Mouse (Mus musculus) forebrain, embryonic 14.5 days (tissue): ENCODE results near the gene Syt11. TPM values are rescaled to one million over a fixed set of nuclear protein-coding genes. Genes with fewer than 3 reads are reported as not detected.
"Not testable (repeated sequence)": the region's sequence is repeated elsewhere in the genome, so short reads cannot be mapped to it uniquely, and the experiment has no call there.

ENCODE experiments used
- ATAC-seq: fragments of 200-750 bp; cut with Nextera tagmentation; 2 replicates; pipeline ENCODE4 v1.8.0; 2017; ENCODE audit warnings: mild to moderate bottlenecking, moderate library complexity
- DNase-seq: peaks from one replicate; pipeline ENCODE4 v3.0.0-alpha.2; 2015; ENCODE audit warnings: low spot score
- H3K27ac ChIP-seq: fragments of 300-500 bp; sonication (generic); 2 replicates; pipeline ENCODE4 v1.5.1; 2014; ENCODE audit warnings: low read depth, mild to moderate bottlenecking, control low read depth, low read length, moderate library complexity
- H3K27me3 ChIP-seq: fragments of 300-500 bp; sonication (generic); replicated peaks from 2 replicates; pipeline ENCODE4 v1.6.1; 2014; ENCODE audit warnings: low read length, control low read depth, mixed read lengths; ENCODE audit not compliant: control insufficient read depth, insufficient read depth
- H3K36me3 ChIP-seq: fragments of 300-500 bp; sonication (generic); 2 replicates; pipeline ENCODE4 v1.6.1; 2014; ENCODE audit warnings: low read length, control low read depth; ENCODE audit not compliant: control insufficient read depth, insufficient read depth
- H3K4me1 ChIP-seq: fragments of 300-500 bp; sonication (generic); 2 replicates; pipeline ENCODE4 v1.6.1; 2014; ENCODE audit warnings: antibody characterized with exemption, low read length, control low read depth; ENCODE audit not compliant: control insufficient read depth, insufficient read depth
- H3K4me2 ChIP-seq: fragments of 300-500 bp; sonication (generic); 2 replicates; pipeline ENCODE4 v1.6.1; 2014; ENCODE audit warnings: mild to moderate bottlenecking, control low read depth, low read length
- H3K4me3 ChIP-seq: fragments of 300-500 bp; sonication (generic); 2 replicates; pipeline ENCODE4 v1.5.1; 2014; ENCODE audit warnings: low read depth, low read length, control low read depth
- H3K9ac ChIP-seq: fragments of 300-500 bp; sonication (generic); 2 replicates; pipeline ENCODE4 v1.6.1; 2014; ENCODE audit warnings: mild to moderate bottlenecking, low read length, control low read depth, moderate library complexity
- H3K9me3 ChIP-seq: fragments of 300-500 bp; sonication (generic); replicated peaks from 2 replicates; pipeline ENCODE4 v1.6.1; 2016; ENCODE audit warnings: low read length, control low read depth, mixed read lengths; ENCODE audit not compliant: control insufficient read depth
- WGBS: fragments of 180-500 bp; shearing (Covaris S2); extraction: QIAGEN DNeasy Blood & Tissue Kit; methylation state at CpG from one replicate; pipeline ENCODE4 v1.1.7; 2014; 5-methylcytosine and 5-hydroxymethylcytosine counted together
- polyA plus RNA-seq: library from polyadenylated mRNA; unstranded; fragments of >200 nt; fragmentation: Nextera tagmentation; extraction: Ambion mirVana; gene quantifications from 2 replicates; pipeline ENCODE4 v1.2.1, GENCODE M21; 2014

Syt11 gene
- polyA plus RNA-seq, 1 experiment from 2014 or later: 188 TPM

DNA sequence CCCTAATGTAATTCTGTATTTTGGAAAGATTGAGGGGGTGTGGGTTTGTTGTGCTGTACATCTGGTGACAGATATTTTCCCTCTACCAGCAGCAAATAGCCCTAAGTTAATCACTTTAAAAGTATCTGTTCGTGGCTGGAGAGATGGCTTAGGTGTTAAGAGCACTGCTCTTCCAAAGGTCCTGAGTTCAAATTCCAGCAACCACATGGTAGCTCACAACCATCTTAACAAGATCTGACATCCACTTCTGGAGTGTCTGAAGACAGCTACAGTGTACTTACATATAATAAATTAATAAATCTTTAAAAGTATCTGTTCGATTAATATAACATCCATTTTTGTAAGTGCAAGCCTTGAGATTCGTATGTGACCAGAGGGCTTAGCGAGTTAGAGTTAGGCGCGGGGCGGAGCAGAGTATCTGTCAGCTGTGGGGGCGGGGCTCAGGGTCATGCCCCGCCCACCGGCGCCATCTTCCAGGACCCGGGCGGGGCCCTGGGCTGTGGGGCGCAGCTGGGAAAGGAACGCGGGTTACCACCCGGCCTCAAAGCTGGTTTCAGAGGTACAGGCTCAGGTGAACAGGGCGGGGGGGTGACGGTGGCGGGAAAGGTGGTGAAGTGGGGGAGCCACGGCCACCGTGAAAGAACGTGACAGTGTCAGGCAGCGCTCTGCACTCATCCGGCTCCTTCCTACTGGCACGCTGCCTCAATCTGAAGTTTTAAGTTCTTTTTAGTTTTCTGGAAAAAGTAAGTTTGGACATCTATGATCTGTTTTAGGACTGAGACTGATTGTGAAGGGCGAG lies 58.4 kb downstream of the Syt11 start, which contains the start of gene Rit1:
Rit1 (plus strand) TSS at position 440 of the 799 bp plus-strand sequence.
- WGBS: 2% methylated on average over 27 of the region's 27 CpGs
- DNase-seq (peak; percentile 90), ATAC-seq (peak; percentile 97)
- Histone ChIP-seq H3K9ac (peak within 1 kb of the TSS; percentile 58), H3K9me3 (no peaks in the 10 kb centered on the region), H3K4me2 (peak within 1 kb of the TSS; percentile 62), H3K4me3 (peak within 1 kb of the TSS; percentile 70), H3K36me3 (peaks cover 35% of the 10 kb centered on the region), H3K27ac (peak within 1 kb of the TSS; percentile 71; the same call in 1 of the 2 replicates), H3K27me3 (no peaks in the 10 kb centered on the region), H3K4me1 (peaks cover 13% of the 10 kb centered on the region)

DNA sequence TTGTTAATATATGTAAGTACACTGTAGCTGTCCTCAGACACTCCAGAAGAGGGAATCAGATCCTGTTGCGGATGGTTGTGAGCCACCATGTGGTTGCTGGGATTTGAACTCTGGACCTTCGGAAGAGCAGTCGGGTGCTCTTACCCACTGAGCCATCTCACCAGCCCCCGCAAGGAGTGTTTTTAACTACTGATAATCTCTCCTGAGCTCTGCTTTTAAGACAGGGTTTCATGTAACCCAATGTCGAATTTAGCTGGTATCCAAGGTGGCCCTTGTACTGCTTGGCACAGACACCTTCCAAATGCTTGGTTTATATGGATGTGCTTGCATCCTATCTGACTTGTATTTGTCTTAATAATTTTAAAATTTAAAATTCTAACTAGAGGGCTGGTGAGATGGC lies 59.2 kb downstream of the Syt11 start:
- not testable (repeated sequence) for H3K4me3 ChIP-seq, DNase-seq, H3K27me3 ChIP-seq, H3K4me2 ChIP-seq, H3K27ac ChIP-seq, H3K9ac ChIP-seq, ATAC-seq, H3K9me3 ChIP-seq
- Histone ChIP-seq H3K4me1 (peaks cover 13% of the 10 kb centered on the region), H3K36me3 (peaks cover 43% of the 10 kb centered on the region)
- 92% methylated on average over 5 of the region's 5 CpGs for WGBS

DNA sequence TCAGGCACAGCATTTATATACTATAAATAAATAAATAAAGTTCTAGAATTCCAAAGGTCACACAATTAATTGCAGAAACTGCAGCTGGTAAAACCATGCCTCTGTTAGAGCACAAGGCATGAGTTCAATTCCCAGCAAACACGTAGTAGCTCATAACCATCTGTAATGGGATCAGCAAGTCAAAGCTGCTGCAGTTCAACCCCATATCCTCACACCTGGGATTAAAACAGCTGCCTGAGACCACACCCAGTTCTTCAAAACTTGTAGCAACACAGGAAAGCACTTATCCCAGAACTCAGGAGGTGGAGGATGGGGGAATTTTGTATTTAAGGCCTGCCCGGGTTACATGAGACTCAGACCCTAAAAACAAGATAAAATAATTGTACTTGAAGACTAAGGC lies 60.2 kb downstream of the Syt11 start:
- Histone ChIP-seq H3K9me3 (no peaks in the 10 kb centered on the region), H3K27ac (no peak overlapping the region), H3K4me3 (no peak overlapping the region), H3K4me1 (peaks cover 13% of the 10 kb centered on the region), H3K27me3 (no peaks in the 10 kb centered on the region), H3K36me3 (peaks cover 44% of the 10 kb centered on the region), H3K9ac (no peak overlapping the region), H3K4me2 (no peak overlapping the region)
- ATAC-seq (no peak), DNase-seq (no peak)
- WGBS: 84% methylated on average over 2 of the region's 2 CpGs

DNA sequence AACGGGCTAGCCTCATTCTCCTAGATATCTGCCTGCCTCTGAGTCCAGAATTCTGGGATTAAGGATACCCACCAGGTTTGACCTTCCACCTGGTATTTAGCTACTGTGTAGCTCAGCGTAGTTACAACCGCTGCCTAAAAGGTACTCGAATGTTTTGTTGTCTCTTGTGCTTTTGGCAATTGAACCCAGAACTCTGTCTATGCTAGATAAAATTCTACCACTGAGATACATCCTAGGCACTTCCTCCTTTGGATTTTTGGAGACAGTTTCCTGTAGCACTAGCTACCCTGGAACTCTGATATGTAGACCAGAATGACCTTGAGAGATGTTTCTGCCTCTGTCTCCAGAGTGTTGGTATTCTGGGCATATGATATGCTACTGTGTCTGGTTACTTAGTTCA lies 61.3 kb downstream of the Syt11 start:
- peaks cover 9% of the 10 kb centered on the region for H3K4me1 ChIP-seq
- H3K27me3 ChIP-seq: no peaks in the 10 kb centered on the region
- H3K36me3 ChIP-seq: peaks cover 52% of the 10 kb centered on the region
- no peak overlapping the region for H3K27ac ChIP-seq
- no peaks in the 10 kb centered on the region for H3K9me3 ChIP-seq
- ATAC-seq (no peak), DNase-seq (no peak)
- no peak overlapping the region for H3K4me2 ChIP-seq
- 97% methylated on average over 4 of the region's 4 CpGs for WGBS
- no peak overlapping the region for H3K4me3 ChIP-seq
- no peak overlapping the region for H3K9ac ChIP-seq

DNA sequence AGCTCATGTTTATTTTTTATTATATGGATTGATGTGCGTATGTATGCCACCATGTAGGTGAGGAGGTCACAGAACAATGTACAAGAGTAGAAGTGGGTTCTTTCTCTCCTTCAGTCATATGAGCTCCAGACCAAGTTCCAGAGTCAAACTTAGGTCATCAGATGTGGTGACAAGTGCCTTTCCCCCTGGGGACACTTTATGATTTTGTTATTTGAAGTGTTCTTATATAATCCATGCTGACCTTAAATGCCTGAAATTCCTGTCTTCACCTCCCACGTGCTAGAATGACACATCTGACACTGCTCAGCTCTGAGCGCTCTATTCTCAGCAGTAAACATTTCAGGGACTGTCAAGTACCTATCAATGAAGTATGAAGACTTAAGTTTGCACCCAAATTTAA lies 73.7 kb downstream of the Syt11 start:
- ATAC-seq (no peak), DNase-seq (no peak)
- Histone ChIP-seq H3K27me3 (no peaks in the 10 kb centered on the region), H3K9me3 (no peaks in the 10 kb centered on the region), H3K9ac (no peak overlapping the region), H3K4me2 (no peak overlapping the region), H3K36me3 (peaks cover 90% of the 10 kb centered on the region), H3K27ac (no peak overlapping the region), H3K4me3 (no peak overlapping the region), H3K4me1 (no peaks in the 10 kb centered on the region)
- 90% methylated on average over 3 of the region's 3 CpGs for WGBS

DNA sequence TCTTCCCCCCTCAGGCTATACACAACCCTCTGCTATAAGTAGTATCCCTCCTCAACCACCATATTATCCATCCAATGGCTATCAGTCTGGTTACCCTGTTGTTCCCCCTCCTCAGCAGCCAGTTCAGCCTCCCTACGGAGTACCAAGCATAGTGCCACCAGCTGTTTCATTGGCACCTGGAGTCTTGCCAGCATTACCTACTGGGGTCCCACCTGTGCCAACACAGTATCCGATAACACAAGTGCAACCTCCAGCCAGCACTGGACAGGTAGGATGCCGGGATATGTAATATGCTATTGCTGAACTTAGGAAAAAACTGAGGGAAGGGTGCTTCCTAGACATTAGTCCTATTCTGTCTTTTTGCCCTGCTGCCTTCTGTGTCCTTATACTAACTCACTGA lies 74.7 kb downstream of the Syt11 start:
- Histone ChIP-seq H3K27me3 (no peaks in the 10 kb centered on the region), H3K36me3 (peaks cover 95% of the 10 kb centered on the region), H3K4me1 (no peaks in the 10 kb centered on the region), H3K9me3 (no peaks in the 10 kb centered on the region), H3K9ac (no peak overlapping the region), H3K27ac (no peak overlapping the region), H3K4me2 (no peak overlapping the region), H3K4me3 (no peak overlapping the region)
- DNase-seq: no peak
- 84% methylated on average over 3 of the region's 3 CpGs for WGBS
- ATAC-seq: no peak

DNA sequence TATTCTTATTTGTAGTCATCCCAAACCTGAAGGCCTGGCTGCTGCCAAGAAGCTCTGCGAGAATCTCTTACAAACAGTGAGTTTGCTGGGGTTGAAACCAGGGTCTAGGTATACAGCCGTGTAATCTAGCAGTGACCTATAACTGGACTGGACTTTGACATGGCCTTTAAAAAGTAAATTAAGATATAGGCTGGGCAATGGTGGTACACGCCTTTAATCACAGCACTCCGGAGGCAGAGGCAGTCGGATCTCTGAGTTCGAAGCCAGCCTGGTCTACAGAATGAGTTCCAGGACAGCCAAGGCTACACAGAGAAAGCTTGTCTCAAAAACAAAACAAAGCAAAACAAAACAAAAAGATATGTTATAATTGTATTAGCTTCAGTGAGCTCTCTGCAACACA lies 76.1 kb downstream of the Syt11 start:
- Histone ChIP-seq H3K4me1 (no peaks in the 10 kb centered on the region), H3K4me3 (no peak overlapping the region), H3K27ac (no peak overlapping the region), H3K27me3 (no peaks in the 10 kb centered on the region), H3K9me3 (no peaks in the 10 kb centered on the region), H3K9ac (no peak overlapping the region), H3K4me2 (no peak overlapping the region), H3K36me3 (peaks cover 95% of the 10 kb centered on the region)
- ATAC-seq: no peak
- DNase-seq: no peak
- WGBS: 95% methylated on average over 6 of the region's 6 CpGs

DNA sequence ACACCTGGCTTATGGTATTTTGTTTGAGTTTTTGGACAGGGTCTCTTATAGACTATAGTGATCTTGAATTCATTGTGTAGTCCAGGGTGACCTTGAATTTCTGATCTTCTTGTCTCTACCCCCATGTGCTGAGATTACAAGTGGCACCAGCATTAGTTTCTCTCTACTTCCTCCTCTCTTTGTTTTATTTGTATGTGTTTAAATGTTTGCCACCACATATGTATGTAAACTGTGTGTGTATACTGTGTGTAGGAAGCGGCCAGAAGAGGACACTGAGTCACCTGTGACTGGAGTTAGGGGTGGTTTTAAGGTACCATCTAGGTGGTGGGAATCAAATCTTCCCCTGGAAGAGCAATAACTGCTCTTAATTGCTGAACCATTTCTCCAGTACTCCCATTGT lies 76.9 kb downstream of the Syt11 start:
- H3K9me3 ChIP-seq: no peaks in the 10 kb centered on the region
- no peaks in the 10 kb centered on the region for H3K27me3 ChIP-seq
- H3K4me1 ChIP-seq: no peaks in the 10 kb centered on the region
- ATAC-seq (no peak), DNase-seq (no peak)
- H3K36me3 ChIP-seq: peaks cover 94% of the 10 kb centered on the region
- WGBS: 93% methylated on average over 1 of the region's 1 CpGs
- H3K9ac ChIP-seq: no peak overlapping the region
- H3K27ac ChIP-seq: no peak overlapping the region
- no peak overlapping the region for H3K4me2 ChIP-seq
- H3K4me3 ChIP-seq: no peak overlapping the region

DNA sequence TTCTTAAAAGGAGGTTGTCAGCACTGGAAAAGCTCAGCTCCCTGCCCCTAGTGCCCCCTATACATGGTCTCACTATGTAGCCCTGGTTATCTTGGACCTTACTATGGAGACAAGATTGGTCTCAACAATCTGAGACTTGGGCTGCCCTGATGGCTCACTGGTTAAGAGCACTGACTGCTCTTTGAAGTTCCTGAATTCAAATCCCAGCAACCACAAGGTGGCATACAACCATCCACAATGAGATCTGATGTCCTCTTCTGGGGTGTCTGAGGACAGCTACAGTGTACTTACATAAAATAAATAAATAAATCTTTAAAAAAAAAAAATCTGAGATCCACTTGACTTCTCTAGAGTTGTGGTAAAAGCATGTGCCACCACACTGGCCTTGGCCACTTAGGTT lies 79.4 kb downstream of the Syt11 start:
- no peak for ATAC-seq
- DNase-seq: no peak
- Histone ChIP-seq H3K36me3 (peaks cover 96% of the 10 kb centered on the region), H3K27me3 (no peaks in the 10 kb centered on the region), H3K27ac (no peak overlapping the region), H3K4me3 (no peak overlapping the region), H3K9ac (no peak overlapping the region), H3K4me2 (no peak overlapping the region), H3K9me3 (no peaks in the 10 kb centered on the region), H3K4me1 (no peaks in the 10 kb centered on the region)
